In the genomic region with DNA sequence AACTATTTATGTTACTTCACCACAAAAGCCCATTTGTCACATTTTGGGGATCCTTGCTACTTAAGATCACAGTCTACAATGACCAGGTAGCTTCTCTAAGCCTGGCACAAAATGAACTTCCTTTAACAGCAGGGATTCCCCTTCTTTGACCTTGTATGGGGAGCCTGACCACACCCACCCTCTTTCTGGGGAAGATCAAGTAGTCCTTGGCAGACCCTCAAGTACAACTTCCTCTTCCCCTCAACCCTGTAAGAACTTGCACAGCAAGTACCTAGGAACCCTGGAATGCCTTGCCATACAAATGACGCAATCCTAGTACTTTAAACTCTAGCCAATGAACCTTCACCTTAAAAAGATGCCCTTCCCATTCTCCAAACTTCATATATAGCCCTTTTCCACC, we compare ENCODE assay signal across 29 mouse cellular contexts.
DNase-seq lines count a peak whose midpoint lies in the region; ATAC-seq and TF ChIP-seq lines count a peak whose summit lies in the region.
"Had no signal": no experiment of that assay in that cellular context is flagged by ENCODE, and none has a peak within 500 bp of the region (broad histone marks: within the 10 kb centered on the region; RNA-seq: fewer than 3 reads in every experiment).

No protein-coding gene starts in this region.

- H3K9ac ChIP-seq in hindbrain, embryonic 11.5 days (ENCODE audit: low read depth, low read length): no peak overlapping the region
- H3K9ac ChIP-seq: embryonic facial prominence, embryonic 12.5 days; hindbrain, embryonic 12.5 days; midbrain, embryonic 15.5 days; neural tube, embryonic 15.5 days had no signal

- no peak overlapping the region for H3K4me2 ChIP-seq in hindbrain, embryonic 11.5 days (replicated peaks; ENCODE audit: low read depth, low read length)
- H3K4me2 ChIP-seq: embryonic facial prominence, embryonic 12.5 days; hindbrain, embryonic 12.5 days; liver, embryonic 11.5 days; midbrain, embryonic 15.5 days; neural tube, embryonic 15.5 days had no signal

- H3K4me1 ChIP-seq in hindbrain, embryonic 11.5 days (replicated peaks; ENCODE audit: control insufficient read depth, insufficient read depth, low read length): no peaks in the 10 kb centered on the region
- H3K4me1 ChIP-seq: embryonic facial prominence, embryonic 12.5 days; hindbrain, embryonic 12.5 days; midbrain, embryonic 15.5 days; neural tube, embryonic 15.5 days had no signal

- H3K27me3 ChIP-seq in hindbrain, embryonic 11.5 days (ENCODE audit: control insufficient read depth, insufficient read depth, low read length): no peaks in the 10 kb centered on the region
- H3K27me3 ChIP-seq: embryonic facial prominence, embryonic 12.5 days; hindbrain, embryonic 12.5 days; midbrain, embryonic 15.5 days; neural tube, embryonic 15.5 days had no signal

- no peak overlapping the region for H3K4me3 ChIP-seq in hindbrain, embryonic 11.5 days (ENCODE audit: low read depth, low read length)
- H3K4me3 ChIP-seq in layer of hippocampus, adult 2 months: no peak overlapping the region
- H3K4me3 ChIP-seq: embryonic facial prominence, embryonic 12.5 days; gastrocnemius, adult 2 months; hindbrain, embryonic 12.5 days; midbrain, embryonic 15.5 days; neural tube, embryonic 15.5 days had no signal

- TF ChIP-seq CTCF in layer of hippocampus, adult 2 months (conservative IDR thresholded peaks at IDR 0.05): no peak

- no peak for ATAC-seq in hindbrain, embryonic 11.5 days (ENCODE audit: low FRiP score)
- ATAC-seq: activated CD4-positive, CD25-positive, alpha-beta regulatory T cell, adult 4 months; CD4-positive, CD25-positive, alpha-beta regulatory T cell, adult 4 months; forebrain, embryonic 16.5 days; intestine, embryonic 16.5 days; midbrain, embryonic 15.5 days had no signal

- H3K9me3 ChIP-seq in hindbrain, embryonic 11.5 days (ENCODE audit: control insufficient read depth, low read length): no peaks in the 10 kb centered on the region
- H3K9me3 ChIP-seq: embryonic facial prominence, embryonic 12.5 days; G1E; hindbrain, embryonic 12.5 days; midbrain, embryonic 15.5 days; neural tube, embryonic 15.5 days had no signal

- H3K36me3 ChIP-seq in hindbrain, embryonic 11.5 days (ENCODE audit: control insufficient read depth, insufficient read depth, low read length): no peaks in the 10 kb centered on the region
- H3K36me3 ChIP-seq: embryonic facial prominence, embryonic 12.5 days; G1E; hindbrain, embryonic 12.5 days; midbrain, embryonic 15.5 days; neural tube, embryonic 15.5 days had no signal

- 79% methylated on average over 1 of the region's 1 CpGs for WGBS in hindbrain, embryonic 11.5 days

- no peak overlapping the region for H3K27ac ChIP-seq in hindbrain, embryonic 11.5 days (ENCODE audit: low read depth, low read length)
- H3K27ac ChIP-seq in layer of hippocampus, adult 2 months: no peak overlapping the region
- H3K27ac ChIP-seq: embryonic facial prominence, embryonic 12.5 days; gastrocnemius, adult 2 months; hindbrain, embryonic 12.5 days; macrophage; midbrain, embryonic 15.5 days; neural tube, embryonic 15.5 days had no signal

- DNase-seq in lung, adult 18-20 months: peak; percentile 5 to 17
- DNase-seq in lung, postnatal 4 days: no peak
- peak; percentile 22 for DNase-seq in A20 (ENCODE audit: low read depth, low spot score)
- peak; percentile 17 for DNase-seq in MEL-GATA-1-ER (ENCODE audit: extremely low read depth, low read depth)
- peak; percentile 30 for DNase-seq in gonadal fat pad, adult 2 months (ENCODE audit: low read depth)
- no peak for DNase-seq in hindbrain, embryonic 11.5 days (ENCODE audit: low spot score)
- DNase-seq in spleen, postnatal 14 days (ENCODE audit: low spot score in 2 of 2): no peak
- DNase-seq in layer of hippocampus, adult 2 months (ENCODE audit: low spot score in 2 of 2): no peak
- DNase-seq: adrenal gland, adult 2 months; cerebellum, adult 2 months; cerebellum, postnatal 25 days; gastrocnemius, adult 2 months; gastrocnemius, postnatal 36 days; heart, postnatal 14 days; kidney, adult 9 months; kidney, postnatal 10 days; right cerebral cortex, postnatal 25 days; thymus, postnatal 25 days had no signal

Comparison
In these comparisons a context has a peak if more than half of its experiments do, and no peak if none do; other contexts are left out.
1. DNase-seq: peak in lung, adult 18-20 months (2 of 2), A20 (single experiment), MEL-GATA-1-ER (single experiment) and gonadal fat pad, adult 2 months (single experiment); none in lung, postnatal 4 days (0 of 2), hindbrain, embryonic 11.5 days (single experiment), spleen, postnatal 14 days (0 of 2) and layer of hippocampus, adult 2 months (0 of 2).